ENCODE assay signal across 8 mouse cellular contexts in the genomic region with DNA sequence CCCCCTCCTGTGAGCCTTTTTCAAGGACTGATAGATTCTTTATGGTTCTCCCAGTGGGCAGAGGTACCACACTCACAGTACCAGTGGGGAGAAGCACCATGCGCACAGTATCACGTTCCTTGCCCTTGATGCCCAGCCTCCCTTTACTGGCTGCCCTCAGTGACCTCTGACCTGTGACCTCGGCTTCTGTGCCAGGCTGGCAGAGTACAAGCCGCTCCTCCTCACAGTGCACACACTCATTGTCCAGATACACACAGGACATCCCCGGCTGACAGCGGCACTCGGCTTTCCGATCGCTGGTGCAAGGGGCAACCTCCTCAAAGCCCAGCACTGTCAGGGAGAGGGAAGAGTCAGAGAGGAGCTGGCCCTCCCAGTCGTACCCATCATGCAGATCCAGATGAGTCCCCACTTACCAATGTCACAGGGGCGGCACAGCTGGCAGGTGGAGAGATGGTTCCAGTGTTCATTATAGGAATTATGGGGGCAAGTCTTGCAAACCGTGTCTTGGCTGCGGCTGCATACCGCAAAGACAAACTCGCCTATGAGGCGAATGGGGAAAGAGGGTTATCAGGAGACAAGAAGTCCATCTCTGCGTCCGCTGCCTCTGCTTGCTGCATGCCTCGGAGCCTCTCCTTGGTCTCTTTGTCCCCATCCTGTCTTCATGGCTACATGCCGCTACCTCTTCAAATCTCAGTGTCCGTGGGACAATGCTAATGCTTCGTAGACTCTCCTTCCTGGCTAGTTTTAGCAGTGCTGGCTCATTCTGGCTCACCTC. TPM values are rescaled to one million over a fixed set of nuclear protein-coding genes. Genes with fewer than 3 reads are reported as not detected.
DNase-seq lines count a peak whose midpoint lies in the region; ATAC-seq and TF ChIP-seq lines count a peak whose summit lies in the region.

No protein-coding gene starts in this region.

- no peaks in the 10 kb centered on the region for H3K79me2 ChIP-seq in heart, adult 2 months (replicated peaks; ENCODE audit: control insufficient read depth, insufficient read depth, low read length)

- no peak for TF ChIP-seq EP300 in heart, adult 2 months (IDR thresholded peaks at IDR 0.05; ENCODE audit: insufficient read depth, low read depth, low read length)
- no peak for TF ChIP-seq EP300 in lung, postnatal 0 days (IDR thresholded peaks at IDR 0.05)

- ATAC-seq in intestine, embryonic 14.5 days (replicated peaks; ENCODE audit: low FRiP score, low TSS enrichment, low read depth): no peak
- ATAC-seq in lung, postnatal 0 days: no peak
- no peak for ATAC-seq in erythroid progenitor cell, adult 5-6 weeks (replicated peaks; ENCODE audit: low FRiP score, poor library complexity, severe bottlenecking)

- no peak for TF ChIP-seq POLR2A in heart, adult 2 months (IDR thresholded peaks at IDR 0.05; ENCODE audit: insufficient read depth, low read depth, low read length)
- TF ChIP-seq POLR2A in cortical plate, adult 2 months (IDR thresholded peaks at IDR 0.05; ENCODE audit: extremely low read depth, insufficient read depth, low read length): no peak

- peak overlapping the region; percentile 95 for H3K27ac ChIP-seq in heart, adult 2 months
- H3K27ac ChIP-seq in cortical plate, adult 2 months (ENCODE audit: insufficient read depth, low read length): no peak overlapping the region
- H3K27ac ChIP-seq in intestine, embryonic 14.5 days (ENCODE audit: low read depth): peak overlapping the region; percentile 79
- H3K27ac ChIP-seq in lung, postnatal 0 days (ENCODE audit: low read length): peak overlapping the region; percentile 94

- peak overlapping the region; percentile 86 for H3K4me2 ChIP-seq in intestine, embryonic 14.5 days (ENCODE audit: low read length)
- peak overlapping the region; percentile 90 for H3K4me2 ChIP-seq in lung, postnatal 0 days (replicated peaks; ENCODE audit: low read depth, low read length)

- intact Hi-C loops in heart, adult 2 months (cut with DNase I): loop anchor here (1.0 kb wide), 2 partner anchors 37 to 42 kb away; no protein-coding TSS in a partner anchor
- intact Hi-C loops in heart, postnatal 25 days (cut with DNase I): loop anchor here (5.0 kb wide), 1 partner anchor 40 kb away; no protein-coding TSS in a partner anchor

- no peaks in the 10 kb centered on the region for H3K27me3 ChIP-seq in heart, adult 2 months (ENCODE audit: control insufficient read depth, insufficient read depth, low read length)
- H3K27me3 ChIP-seq in intestine, embryonic 14.5 days (replicated peaks; ENCODE audit: control insufficient read depth, insufficient read depth, low read length): no peaks in the 10 kb centered on the region
- H3K27me3 ChIP-seq in lung, postnatal 0 days (replicated peaks; ENCODE audit: insufficient read depth, low read length): no peaks in the 10 kb centered on the region

- peaks cover 9% of the 10 kb centered on the region for H3K4me1 ChIP-seq in heart, adult 2 months (ENCODE audit: control insufficient read depth, insufficient read depth, low read length)
- peaks cover 2% of the 10 kb centered on the region; the same call in 1 of the 2 replicates for H3K4me1 ChIP-seq in cortical plate, adult 2 months (ENCODE audit: control insufficient read depth, insufficient read depth, low read length)
- peaks cover 30% of the 10 kb centered on the region for H3K4me1 ChIP-seq in intestine, embryonic 14.5 days (replicated peaks; ENCODE audit: control insufficient read depth, insufficient read depth, low read length)
- H3K4me1 ChIP-seq in lung, postnatal 0 days (ENCODE audit: insufficient read depth, low read depth, low read length): peaks cover 17% of the 10 kb centered on the region

- peak overlapping the region; percentile 88 for H3K4me3 ChIP-seq in heart, adult 2 months
- peak overlapping the region; percentile 30 for H3K4me3 ChIP-seq in cortical plate, adult 2 months (ENCODE audit: insufficient read depth, low read length)
- peak overlapping the region; percentile 63 for H3K4me3 ChIP-seq in intestine, embryonic 14.5 days (ENCODE audit: low read depth, low read length)
- H3K4me3 ChIP-seq in lung, postnatal 0 days (ENCODE audit: low read depth, low read length): peak overlapping the region; percentile 71

- TF ChIP-seq CTCF in heart, adult 2 months (IDR thresholded peaks at IDR 0.05): no peak
- no peak for TF ChIP-seq CTCF in cortical plate, adult 2 months (IDR thresholded peaks at IDR 0.05; ENCODE audit: extremely low read depth, insufficient read depth, low read length)
- no peak for TF ChIP-seq CTCF in lung, postnatal 0 days (IDR thresholded peaks at IDR 0.05)

- WGBS in heart, adult 2 months: 27% methylated on average over 22 of the region's 22 CpGs
- WGBS in intestine, embryonic 14.5 days: 55% methylated on average over 22 of the region's 22 CpGs
- WGBS in lung, postnatal 0 days: 28% methylated on average over 22 of the region's 22 CpGs

- peak overlapping the region; percentile 87 for H3K9ac ChIP-seq in heart, adult 2 months (ENCODE audit: low read depth, low read length)
- H3K9ac ChIP-seq in intestine, embryonic 14.5 days (ENCODE audit: low read length): peak overlapping the region; percentile 93
- peak overlapping the region; percentile 94 for H3K9ac ChIP-seq in lung, postnatal 0 days (replicated peaks; ENCODE audit: low read depth)

- H3K36me3 ChIP-seq in heart, adult 2 months (ENCODE audit: control insufficient read depth, insufficient read depth, low read length): peaks cover 8% of the 10 kb centered on the region
- peaks cover 34% of the 10 kb centered on the region for H3K36me3 ChIP-seq in intestine, embryonic 14.5 days (ENCODE audit: control insufficient read depth, insufficient read depth, low read length)
- peaks cover 7% of the 10 kb centered on the region; the same call in 1 of the 2 replicates for H3K36me3 ChIP-seq in lung, postnatal 0 days (ENCODE audit: insufficient read depth, low read length)

- peak in 1 of 2 experiments; percentile 31 for DNase-seq in heart, adult 2 months
- no peak for DNase-seq in heart, postnatal 25 days (ENCODE audit: low spot score)
- no peak for DNase-seq in intestine, embryonic 14.5 days (ENCODE audit: low spot score)
- no peak for DNase-seq in lung, postnatal 0 days (ENCODE audit: low spot score)
- DNase-seq in urinary bladder, postnatal 4 days (ENCODE audit: low spot score in 2 of 2): no peak
- no peak for DNase-seq in ovary, postnatal 14 days (ENCODE audit: low spot score)

- H3K9me3 ChIP-seq in intestine, embryonic 14.5 days (ENCODE audit: control insufficient read depth, low read length): no peaks in the 10 kb centered on the region
- H3K9me3 ChIP-seq in lung, postnatal 0 days (ENCODE audit: low read length): no peaks in the 10 kb centered on the region

RNA-seq across cellular contexts. Expression of a gene that starts 0.9 kb away (rescaled TPM):
- 10 to 100 TPM; 28.2 to 28.8 TPM for total RNA-seq in heart, adult 2 months (2021)
- polyA plus RNA-seq in heart, adult 2 months (2012; rRNA removed): 34.8 and 36.5 TPM in 2 replicates
- total RNA-seq in heart, postnatal 25 days (2021): 10 to 100 TPM; 27.4 to 31.8 TPM
- 10.3 and 10.8 TPM in 2 replicates for polyA plus RNA-seq in cortical plate, adult 2 months (2012; rRNA removed)
- polyA plus RNA-seq in intestine, embryonic 14.5 days (2014; fragmentation: Nextera tagmentation; extraction: Ambion mirVana): 67.4 and 67.8 TPM in 2 replicates
- 96.7 and 100 TPM in 2 replicates for polyA plus RNA-seq in lung, postnatal 0 days (2015; fragmentation: Nextera tagmentation; extraction: Ambion mirVana)
- 0.84 and 5.0 TPM in 2 replicates for total RNA-seq in erythroid progenitor cell, adult 5-6 weeks (2015; ENCODE audit: low replicate concordance)
- 2.8 and 3.5 TPM in 2 replicates for total RNA-seq in erythroid progenitor cell, adult 5-6 weeks (2017; ENCODE audit: low replicate concordance)

RNA-seq across cellular contexts. Expression of a gene that starts 7.7 kb away (rescaled TPM):
- under 1 TPM; 0.37 to 0.75 TPM for total RNA-seq in heart, adult 2 months (2021)
- 0.76 and 3.1 TPM in 2 replicates for polyA plus RNA-seq in heart, adult 2 months (2012; rRNA removed)
- total RNA-seq in heart, postnatal 25 days (2021): under 1 TPM; 0.70 TPM
- polyA plus RNA-seq in cortical plate, adult 2 months (2012; rRNA removed): 4.0 and 4.7 TPM in 2 replicates
- polyA plus RNA-seq in intestine, embryonic 14.5 days (2014; fragmentation: Nextera tagmentation; extraction: Ambion mirVana): 2.0 TPM in 2 replicates
- polyA plus RNA-seq in lung, postnatal 0 days (2015; fragmentation: Nextera tagmentation; extraction: Ambion mirVana): 106 and 123 TPM in 2 replicates
- total RNA-seq in erythroid progenitor cell, adult 5-6 weeks (2015; ENCODE audit: low replicate concordance): 2.9 and 7.6 TPM in 2 replicates
- not detected in 2 replicates for total RNA-seq in erythroid progenitor cell, adult 5-6 weeks (2017; ENCODE audit: low replicate concordance)

RNA-seq across cellular contexts. Expression of a gene that starts 26.9 kb away (rescaled TPM):
- not detected for total RNA-seq in heart, adult 2 months (2021)
- polyA plus RNA-seq in heart, adult 2 months (2012; rRNA removed): 0.82 and 0.92 TPM in 2 replicates
- not detected for total RNA-seq in heart, postnatal 25 days (2021)
- not detected in 2 replicates for polyA plus RNA-seq in cortical plate, adult 2 months (2012; rRNA removed)
- 0.12 TPM in 1 of 2 replicates, not detected in the other for polyA plus RNA-seq in intestine, embryonic 14.5 days (2014; fragmentation: Nextera tagmentation; extraction: Ambion mirVana)
- not detected in 2 replicates for polyA plus RNA-seq in lung, postnatal 0 days (2015; fragmentation: Nextera tagmentation; extraction: Ambion mirVana)
- not detected in 2 replicates for total RNA-seq in erythroid progenitor cell, adult 5-6 weeks (2015; ENCODE audit: low replicate concordance)
- not detected in 2 replicates for total RNA-seq in erythroid progenitor cell, adult 5-6 weeks (2017; ENCODE audit: low replicate concordance)

RNA-seq across cellular contexts. Expression of a gene that starts 36.4 kb away (rescaled TPM):
- 10 to 100 TPM; 50.8 to 62.8 TPM for total RNA-seq in heart, adult 2 months (2021)
- 57.1 and 59.7 TPM in 2 replicates for polyA plus RNA-seq in heart, adult 2 months (2012; rRNA removed)
- 10 to 100 TPM; 53.2 to 60.8 TPM for total RNA-seq in heart, postnatal 25 days (2021)
- polyA plus RNA-seq in cortical plate, adult 2 months (2012; rRNA removed): 13.6 and 14.9 TPM in 2 replicates
- polyA plus RNA-seq in intestine, embryonic 14.5 days (2014; fragmentation: Nextera tagmentation; extraction: Ambion mirVana): 60.6 and 63.3 TPM in 2 replicates
- 107 and 108 TPM in 2 replicates for polyA plus RNA-seq in lung, postnatal 0 days (2015; fragmentation: Nextera tagmentation; extraction: Ambion mirVana)
- 8.3 and 11.7 TPM in 2 replicates for total RNA-seq in erythroid progenitor cell, adult 5-6 weeks (2015; ENCODE audit: low replicate concordance)
- total RNA-seq in erythroid progenitor cell, adult 5-6 weeks (2017; ENCODE audit: low replicate concordance): 2.3 and 20.7 TPM in 2 replicates

Comparison
In these comparisons a context has a peak if more than half of its experiments do, and no peak if none do; other contexts are left out.
1. H3K4me3 ChIP-seq: peak in every context shown above with its lines; median percentile 88 in heart, adult 2 months; 71 in lung, postnatal 0 days; 63 in intestine, embryonic 14.5 days; 30 in cortical plate, adult 2 months.
2. RNA of a gene that starts 7.7 kb away (polyA plus RNA-seq): 106 to 123 TPM in lung, postnatal 0 days; 4.0 to 4.7 TPM in cortical plate, adult 2 months, 0.76 to 3.1 TPM in heart, adult 2 months and 2.0 TPM in intestine, embryonic 14.5 days; every median in the first group is over 10 times any median in the second.
3. Peak in every context shown above with its lines, with median percentiles within 50 percentile points of each other: H3K9ac ChIP-seq.